Comparison of ENCODE assay signal across 8 mouse cellular contexts in the genomic region with DNA sequence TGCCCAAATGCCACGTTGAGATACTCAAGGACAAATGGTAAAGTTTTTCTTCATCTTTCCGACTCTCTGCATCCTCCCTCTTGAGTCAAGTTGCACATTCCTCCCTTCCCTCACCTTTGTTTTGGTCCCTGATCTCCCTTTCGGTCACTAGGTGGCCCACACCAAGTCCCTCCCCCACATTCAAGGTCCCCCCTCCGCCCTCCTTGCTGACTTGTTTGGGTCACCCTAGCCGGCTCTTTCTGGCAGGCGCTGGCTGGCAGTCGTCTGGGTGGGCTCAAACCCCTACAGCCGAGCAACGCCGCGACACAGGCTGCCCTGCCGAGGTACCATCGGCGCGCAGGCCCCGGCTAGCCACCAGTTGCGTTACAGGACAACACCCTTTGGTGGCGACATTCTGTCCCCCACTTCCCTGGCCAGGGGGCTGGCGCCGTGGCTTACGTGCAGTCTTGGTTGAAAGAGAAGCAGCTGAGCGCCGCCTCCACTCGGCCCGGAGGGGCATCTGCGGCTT. TPM values are rescaled to one million over a fixed set of nuclear protein-coding genes. Genes with fewer than 3 reads are reported as not detected.
DNase-seq lines count a peak whose midpoint lies in the region; ATAC-seq lines count a peak whose summit lies in the region.

No protein-coding gene starts in this region.

- no peak for ATAC-seq in heart, embryonic 15.5 days (replicated peaks; ENCODE audit: insufficient number of reproducible peaks, insufficient read depth, low FRiP score, low read depth)
- ATAC-seq in granulocyte monocyte progenitor cell, adult 5-6 weeks (replicated peaks; ENCODE audit: poor library complexity, severe bottlenecking): peak; percentile 30

- no peak for DNase-seq in heart, adult 18-20 months
- peak; percentile 58 for DNase-seq in NIH3T3 (ENCODE audit: low read depth)
- no peak for DNase-seq in midbrain, embryonic 10.5 days (ENCODE audit: low spot score)
- no peak for DNase-seq in spleen, postnatal 36 days (ENCODE audit: low spot score in 2 of 2)
- DNase-seq in right cerebral cortex, postnatal 25 days: no peak
- no peak for DNase-seq in right cerebral cortex, postnatal 4 days

- H3K9ac ChIP-seq in heart, embryonic 15.5 days: peak overlapping the region; percentile 84

- H3K4me2 ChIP-seq in heart, embryonic 15.5 days: peak overlapping the region; percentile 75

- 0% methylated on average over 26 of the region's 26 CpGs for WGBS in heart, embryonic 15.5 days
- WGBS in midbrain, embryonic 10.5 days: under 1% methylated on average over 26 of the region's 26 CpGs

- peak overlapping the region; percentile 76 for H3K4me3 ChIP-seq in heart, embryonic 15.5 days
- peak overlapping the region; percentile 70 for H3K4me3 ChIP-seq in midbrain, embryonic 10.5 days

- H3K27ac ChIP-seq in heart, embryonic 15.5 days: peak overlapping the region; percentile 86
- H3K27ac ChIP-seq in midbrain, embryonic 10.5 days (replicated peaks): peak overlapping the region; percentile 88

- H3K36me3 ChIP-seq in heart, embryonic 15.5 days: no peaks in the 10 kb centered on the region
- no peaks in the 10 kb centered on the region for H3K36me3 ChIP-seq in midbrain, embryonic 10.5 days

- peaks cover 25% of the 10 kb centered on the region for H3K4me1 ChIP-seq in heart, embryonic 15.5 days (replicated peaks)
- H3K4me1 ChIP-seq in midbrain, embryonic 10.5 days: peaks cover 33% of the 10 kb centered on the region

- H3K27me3 ChIP-seq in heart, embryonic 15.5 days: no peaks in the 10 kb centered on the region
- H3K27me3 ChIP-seq in midbrain, embryonic 10.5 days (ENCODE audit: low read depth, poor library complexity, severe bottlenecking): peaks cover 4% of the 10 kb centered on the region; the same call in 1 of the 2 replicates

- H3K9me3 ChIP-seq in heart, embryonic 15.5 days (replicated peaks): no peaks in the 10 kb centered on the region
- H3K9me3 ChIP-seq in midbrain, embryonic 10.5 days (replicated peaks): no peaks in the 10 kb centered on the region

RNA-seq across cellular contexts. Expression of gene Wipi1, which starts 0.9 kb away (rescaled TPM):
- polyA plus RNA-seq in heart, embryonic 15.5 days (2015; fragmentation: Nextera tagmentation; extraction: Ambion mirVana): 50.9 and 54.1 TPM in 2 replicates
- 100 to 1,000 TPM; 100 to 107 TPM for total RNA-seq in heart, adult 18-20 months (2021)
- 5.7 and 8.4 TPM in 2 replicates for total RNA-seq in granulocyte monocyte progenitor cell, adult 5-6 weeks (2014; fragmentation: Nextera tagmentation)
- total RNA-seq in granulocyte monocyte progenitor cell, adult 5-6 weeks (2017): 1.6 and 6.2 TPM in 2 replicates
- 17.9 and 19.4 TPM in 2 replicates for polyA plus RNA-seq in midbrain, embryonic 10.5 days (2016; fragmentation: Nextera tagmentation; extraction: Ambion mirVana)

RNA-seq across cellular contexts. Expression of gene Prkar1a, which starts 38.4 kb away (rescaled TPM):
- polyA plus RNA-seq in heart, embryonic 15.5 days (2015; fragmentation: Nextera tagmentation; extraction: Ambion mirVana): 426 and 427 TPM in 2 replicates
- total RNA-seq in heart, adult 18-20 months (2021): 100 to 1,000 TPM; 371 to 461 TPM
- 91.7 and 101 TPM in 2 replicates for total RNA-seq in granulocyte monocyte progenitor cell, adult 5-6 weeks (2014; fragmentation: Nextera tagmentation)
- total RNA-seq in granulocyte monocyte progenitor cell, adult 5-6 weeks (2017): 77.3 and 83.9 TPM in 2 replicates
- 309 and 361 TPM in 2 replicates for polyA plus RNA-seq in midbrain, embryonic 10.5 days (2016; fragmentation: Nextera tagmentation; extraction: Ambion mirVana)

Comparison
In these comparisons a context has a peak if more than half of its experiments do, and no peak if none do; other contexts are left out.
1. RNA of gene Wipi1, which starts 0.9 kb away (total RNA-seq): 100 to 107 TPM in heart, adult 18-20 months; 1.6 to 8.4 TPM in granulocyte monocyte progenitor cell, adult 5-6 weeks; every median in the first group is over 10 times any median in the second.